16 mouse cellular contexts compared by ENCODE assay signal in the genomic region with DNA sequence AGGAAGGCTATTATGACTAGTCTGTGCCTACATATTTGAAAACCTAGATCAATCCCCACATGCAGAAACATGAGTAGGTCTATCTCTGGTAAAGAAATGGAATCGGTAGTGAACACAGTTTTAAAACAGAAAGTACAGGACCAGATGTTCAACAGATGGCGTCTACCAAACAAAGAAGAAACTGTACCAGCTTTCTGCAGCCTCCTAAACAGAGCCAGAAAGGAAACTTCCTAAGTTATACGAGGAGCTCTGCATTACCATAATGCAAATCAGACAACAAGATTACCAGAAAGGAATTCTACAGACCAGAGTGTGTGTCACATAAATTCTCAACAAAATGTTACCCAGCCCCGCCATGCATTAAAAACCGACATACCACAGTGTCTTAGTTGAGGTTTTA. TPM values are rescaled to one million over a fixed set of nuclear protein-coding genes. Genes with fewer than 3 reads are reported as not detected.
DNase-seq lines count a peak whose midpoint lies in the region; ATAC-seq and TF ChIP-seq lines count a peak whose summit lies in the region.
"Had no signal": no experiment of that assay in that cellular context is flagged by ENCODE, and none has a peak within 500 bp of the region (broad histone marks: within the 10 kb centered on the region; RNA-seq: fewer than 3 reads in every experiment).

No protein-coding gene starts in this region.

- peak overlapping the region; percentile 51 for H3K27ac ChIP-seq in intestine, embryonic 14.5 days (ENCODE audit: low read depth)
- no peak overlapping the region for H3K27ac ChIP-seq in intestine, postnatal 0 days (ENCODE audit: low read depth, low read length)
- H3K27ac ChIP-seq: lung, embryonic 15.5 days had no signal

- ATAC-seq in intestine, embryonic 14.5 days (replicated peaks; ENCODE audit: low FRiP score, low TSS enrichment, low read depth): no peak
- no peak for ATAC-seq in intestine, postnatal 0 days
- ATAC-seq: CD4-positive, CD25-positive, alpha-beta regulatory T cell, adult 4 months; forebrain, embryonic 16.5 days had no signal

- 0 out of 2 replicates have a peak, but pooled peaks cover 5% of the 10 kb centered on the region for H3K4me1 ChIP-seq in intestine, embryonic 14.5 days (replicated peaks; ENCODE audit: control insufficient read depth, insufficient read depth, low read length)
- H3K4me1 ChIP-seq in intestine, postnatal 0 days (replicated peaks; ENCODE audit: control insufficient read depth, insufficient read depth, low read length): 0 out of 2 replicates have a peak, but pooled peaks cover 3% of the 10 kb centered on the region
- H3K4me1 ChIP-seq: lung, embryonic 15.5 days had no signal

- no peak overlapping the region for H3K9ac ChIP-seq in intestine, embryonic 14.5 days (ENCODE audit: low read length)
- H3K9ac ChIP-seq in intestine, postnatal 0 days (ENCODE audit: low read depth, low read length): no peak overlapping the region
- H3K9ac ChIP-seq: lung, embryonic 15.5 days had no signal

- DNase-seq in intestine, embryonic 14.5 days (ENCODE audit: low spot score): no peak
- peak; percentile 14 to 27 for DNase-seq in right cerebral cortex, adult 2 months (ENCODE audit: low spot score in 2 of 2)
- DNase-seq in right cerebral cortex, postnatal 4 days: no peak
- peak; percentile 62 for DNase-seq in forelimb bud, embryonic 11.5 days (ENCODE audit: low read depth, low spot score)
- no peak for DNase-seq in Muller cell, postnatal 12 days (ENCODE audit: inconsistent ontology term)
- DNase-seq in gastrocnemius, postnatal 14 days: no peak
- DNase-seq: adrenal gland, postnatal 14 days; heart, postnatal 36 days; kidney, adult 8-10 months; left cerebral cortex, postnatal 4 days; thymus, postnatal 14 days had no signal

- H3K4me2 ChIP-seq in intestine, embryonic 14.5 days (ENCODE audit: low read length): peak overlapping the region; percentile 4; the same call in 1 of the 2 replicates
- H3K4me2 ChIP-seq in intestine, postnatal 0 days (replicated peaks; ENCODE audit: low read depth): no peak overlapping the region
- H3K4me2 ChIP-seq: lung, embryonic 15.5 days; midbrain, embryonic 11.5 days had no signal

- no peaks in the 10 kb centered on the region for H3K36me3 ChIP-seq in intestine, embryonic 14.5 days (ENCODE audit: control insufficient read depth, insufficient read depth, low read length)
- no peaks in the 10 kb centered on the region for H3K36me3 ChIP-seq in intestine, postnatal 0 days (ENCODE audit: control insufficient read depth, insufficient read depth)
- H3K36me3 ChIP-seq: lung, embryonic 15.5 days had no signal

- no peaks in the 10 kb centered on the region for H3K27me3 ChIP-seq in intestine, embryonic 14.5 days (replicated peaks; ENCODE audit: control insufficient read depth, insufficient read depth, low read length)
- H3K27me3 ChIP-seq in intestine, postnatal 0 days (replicated peaks; ENCODE audit: control insufficient read depth, insufficient read depth, low read length): no peaks in the 10 kb centered on the region
- H3K27me3 ChIP-seq: lung, embryonic 15.5 days had no signal

- no peak overlapping the region for H3K4me3 ChIP-seq in intestine, embryonic 14.5 days (ENCODE audit: low read depth, low read length)
- H3K4me3 ChIP-seq in intestine, postnatal 0 days (ENCODE audit: low read depth, low read length): no peak overlapping the region
- H3K4me3 ChIP-seq: lung, embryonic 15.5 days had no signal

- 39% methylated on average over 5 of the region's 5 CpGs for WGBS in intestine, embryonic 14.5 days
- 56% methylated on average over 5 of the region's 5 CpGs for WGBS in intestine, postnatal 0 days

- peaks cover 3% of the 10 kb centered on the region; the same call in 1 of the 2 replicates for H3K9me3 ChIP-seq in intestine, embryonic 14.5 days (ENCODE audit: control insufficient read depth, low read length)
- no peaks in the 10 kb centered on the region for H3K9me3 ChIP-seq in intestine, postnatal 0 days (ENCODE audit: control insufficient read depth)
- H3K9me3 ChIP-seq: lung, embryonic 15.5 days had no signal

- intact Hi-C loops in gastrocnemius, postnatal 14 days (cut with DNase I; ENCODE audit: low total_unique reads): loop anchor here (10.0 kb wide), 1 partner anchor 599 kb away; no protein-coding TSS in a partner anchor

- no peak for TF ChIP-seq CTCF in intestine, postnatal 0 days (IDR thresholded peaks at IDR 0.05; ENCODE audit: low read depth)

RNA-seq across cellular contexts. Expression of gene Creb3l2, which starts 23.9 kb away (rescaled TPM):
- 22.9 and 23.9 TPM in 2 replicates for polyA plus RNA-seq in intestine, embryonic 14.5 days (2014; fragmentation: Nextera tagmentation; extraction: Ambion mirVana)
- 9.9 and 10.0 TPM in 2 replicates for polyA plus RNA-seq in intestine, postnatal 0 days (2015; fragmentation: Nextera tagmentation; extraction: Ambion mirVana)
- total RNA-seq in gastrocnemius, postnatal 14 days (2021): 10 to 100 TPM; 14.1 to 16.9 TPM

Comparison
In these comparisons a context has a peak if more than half of its experiments do, and no peak if none do; other contexts are left out.
1. DNase-seq: peak in right cerebral cortex, adult 2 months (2 of 2) and forelimb bud, embryonic 11.5 days (single experiment); none in intestine, embryonic 14.5 days (single experiment), right cerebral cortex, postnatal 4 days (single experiment), Muller cell, postnatal 12 days (single experiment) and gastrocnemius, postnatal 14 days (single experiment).